Mouse (Mus musculus) c-Kit-positive CD71-positive TER-119-positive erythroid progenitor cells, embryonic 14.5 days (primary cell): ENCODE data around the gene Thsd4.
"Not testable (repeated sequence)": the region's sequence is repeated elsewhere in the genome, so short reads cannot be mapped to it uniquely, and the experiment has no call there.

ENCODE experiments used
- DNase-seq: peaks from one replicate; pipeline ENCODE4 v3.0.0-alpha.2; 2013; ENCODE audit warnings: low spot score

Thsd4 gene

GRCm38 (mm10) chr9:59941885-59942350, 579.9 kb downstream of the Thsd4 start:
- DNase-seq = no peak

GRCm38 (mm10) chr9:59940913-59941884, 580.6 kb downstream of the Thsd4 start:
- DNase-seq = no peak

GRCm38 (mm10) chr9:59939691-59940090, 582.2 kb downstream of the Thsd4 start:
- DNase-seq = no peak

- DNase-seq = no peak
These were observed 583.3 kb downstream of the Thsd4 start for GRCm38 (mm10) chr9:59938529-59938928.

- not testable (repeated sequence) for DNase-seq
These were observed 586.0 kb downstream of the Thsd4 start for GRCm38 (mm10) chr9:59935866-59936265.

GRCm38 (mm10) chr9:59930248-59930647, 591.6 kb downstream of the Thsd4 start:
- no peak for DNase-seq
